9 mouse cellular contexts compared by ENCODE assay signal in genomic region chr7:83443596-83444278, GRCm38 (mm10).
DNase-seq lines count a peak whose midpoint lies in the region; ATAC-seq lines count a peak whose summit lies in the region.
"Had no signal": no experiment of that assay in that cellular context is flagged by ENCODE, and none has a peak within 500 bp of the region (broad histone marks: within the 10 kb centered on the region; RNA-seq: fewer than 3 reads in every experiment).

No protein-coding gene starts in this region.

- 26% methylated on average over 16 of the region's 16 CpGs for WGBS in forebrain, embryonic 13.5 days
- 30% methylated on average over 16 of the region's 16 CpGs for whole genome bisulfite sequencing in forebrain, embryonic 16.5 days
- WGBS in lung, embryonic 15.5 days = 19% methylated on average over 16 of the region's 16 CpGs
- 27% methylated on average over 16 of the region's 16 CpGs for WGBS in limb, embryonic 10.5 days
- WGBS in stomach, embryonic 15.5 days = 19% methylated on average over 16 of the region's 16 CpGs

- ATAC-seq in forebrain, embryonic 13.5 days = 0 out of 2 replicates have a peak, but pooled peaks have one; percentile 21
- no peak for ATAC-seq in forebrain, embryonic 16.5 days
- ATAC-seq in lung, embryonic 15.5 days (ENCODE audit: borderline replicate concordance, extremely low read depth, low FRiP score, low TSS enrichment) = peak; percentile 90
- ATAC-seq in stomach, embryonic 15.5 days (ENCODE audit: insufficient read depth, low FRiP score, low read depth) = peak; percentile 58; the same call in 1 of the 2 replicates

- no peak overlapping the region for H3K4me2 ChIP-seq in forebrain, embryonic 13.5 days
- H3K4me2 ChIP-seq in forebrain, embryonic 16.5 days (ENCODE audit: low read length) = no peak overlapping the region
- no peak overlapping the region for H3K4me2 ChIP-seq in lung, embryonic 15.5 days
- H3K4me2 ChIP-seq in stomach, embryonic 15.5 days = no peak overlapping the region

- H3K4me1 ChIP-seq in forebrain, embryonic 13.5 days = peaks cover 7% of the 10 kb centered on the region
- H3K4me1 ChIP-seq in forebrain, embryonic 16.5 days (replicated peaks; ENCODE audit: control insufficient read depth, insufficient read depth, low read length) = peaks cover 7% of the 10 kb centered on the region; the same call in 1 of the 2 replicates
- peaks cover 23% of the 10 kb centered on the region for H3K4me1 ChIP-seq in lung, embryonic 15.5 days
- peaks cover 45% of the 10 kb centered on the region for H3K4me1 ChIP-seq in limb, embryonic 10.5 days
- H3K4me1 ChIP-seq in stomach, embryonic 15.5 days = no peaks in the 10 kb centered on the region

- no peaks in the 10 kb centered on the region for H3K9me3 ChIP-seq in forebrain, embryonic 13.5 days (replicated peaks)
- H3K9me3 ChIP-seq in forebrain, embryonic 16.5 days (ENCODE audit: control insufficient read depth, low read length) = no peaks in the 10 kb centered on the region
- no peaks in the 10 kb centered on the region for H3K9me3 ChIP-seq in lung, embryonic 15.5 days
- no peaks in the 10 kb centered on the region for H3K9me3 ChIP-seq in limb, embryonic 10.5 days (replicated peaks)
- H3K9me3 ChIP-seq in stomach, embryonic 15.5 days = no peaks in the 10 kb centered on the region

- no peaks in the 10 kb centered on the region for H3K36me3 ChIP-seq in forebrain, embryonic 13.5 days (ENCODE audit: poor library complexity, severe bottlenecking)
- no peaks in the 10 kb centered on the region for H3K36me3 ChIP-seq in forebrain, embryonic 16.5 days (ENCODE audit: control insufficient read depth, insufficient read depth)
- H3K36me3 ChIP-seq in lung, embryonic 15.5 days = no peaks in the 10 kb centered on the region
- H3K36me3 ChIP-seq in limb, embryonic 10.5 days = no peaks in the 10 kb centered on the region
- H3K36me3 ChIP-seq in stomach, embryonic 15.5 days = no peaks in the 10 kb centered on the region

- H3K4me3 ChIP-seq in forebrain, embryonic 13.5 days = no peak overlapping the region
- no peak overlapping the region for H3K4me3 ChIP-seq in forebrain, embryonic 16.5 days (replicated peaks; ENCODE audit: low read length)
- no peak overlapping the region for H3K4me3 ChIP-seq in lung, embryonic 15.5 days
- H3K4me3 ChIP-seq in limb, embryonic 10.5 days = no peak overlapping the region
- no peak overlapping the region for H3K4me3 ChIP-seq in stomach, embryonic 15.5 days (replicated peaks)

- H3K27me3 ChIP-seq in forebrain, embryonic 13.5 days = no peaks in the 10 kb centered on the region
- H3K27me3 ChIP-seq in forebrain, embryonic 16.5 days (replicated peaks; ENCODE audit: control insufficient read depth, insufficient read depth, low read length) = no peaks in the 10 kb centered on the region
- no peaks in the 10 kb centered on the region for H3K27me3 ChIP-seq in lung, embryonic 15.5 days
- H3K27me3 ChIP-seq in limb, embryonic 10.5 days (ENCODE audit: low read depth, poor library complexity, severe bottlenecking) = no peaks in the 10 kb centered on the region
- no peaks in the 10 kb centered on the region for H3K27me3 ChIP-seq in stomach, embryonic 15.5 days (replicated peaks)

- no peak overlapping the region for H3K9ac ChIP-seq in forebrain, embryonic 13.5 days
- no peak overlapping the region for H3K9ac ChIP-seq in forebrain, embryonic 16.5 days (replicated peaks; ENCODE audit: low read depth, low read length)
- no peak overlapping the region for H3K9ac ChIP-seq in lung, embryonic 15.5 days
- H3K9ac ChIP-seq in stomach, embryonic 15.5 days = no peak overlapping the region

- H3K27ac ChIP-seq in forebrain, embryonic 13.5 days = no peak overlapping the region
- H3K27ac ChIP-seq in forebrain, embryonic 16.5 days (ENCODE audit: low read length) = no peak overlapping the region
- peak overlapping the region; percentile 87 for H3K27ac ChIP-seq in lung, embryonic 15.5 days
- H3K27ac ChIP-seq in limb, embryonic 10.5 days = peak overlapping the region; percentile 90
- peak overlapping the region; percentile 84 for H3K27ac ChIP-seq in stomach, embryonic 15.5 days

- DNase-seq in lung, adult 18-20 months = no peak
- DNase-seq in limb, embryonic 10.5 days (ENCODE audit: low spot score) = peak; percentile 67
- DNase-seq in spleen, postnatal 14 days (ENCODE audit: low spot score in 2 of 2) = no peak
- DNase-seq in layer of hippocampus, postnatal 25 days (ENCODE audit: extremely low spot score in 1 of 2, low spot score in 1 of 2) = no peak
- DNase-seq: cerebellum, postnatal 25 days had no signal

Comparison
In these comparisons a context has a peak if more than half of its experiments do, and no peak if none do; other contexts are left out.
1. H3K27ac ChIP-seq: peak in lung, embryonic 15.5 days (single experiment), limb, embryonic 10.5 days (single experiment) and stomach, embryonic 15.5 days (single experiment); none in forebrain, embryonic 13.5 days (single experiment) and forebrain, embryonic 16.5 days (single experiment).